Mouse (Mus musculus): ENCODE data around the gene Fgfr2.

GRCm38 (mm10) chr7:133171403-133172032 lies 48.4 kb upstream of the Fgfr2 start:
- TF ChIP-seq CTCF (IDR thresholded peaks at IDR 0.05; ENCODE audit: borderline replicate concordance, extremely low read depth, insufficient read depth, insufficient read length) (no peak), POLR2A (IDR thresholded peaks at IDR 0.05; ENCODE audit: borderline replicate concordance, extremely low read depth, insufficient read depth, insufficient read length, poor library complexity, severe bottlenecking) (no peak)

Data from brain, embryonic 14.5 days (tissue).